Mouse (Mus musculus): ENCODE data around the gene 5730409E04Rik. TPM values are rescaled to one million over a fixed set of nuclear protein-coding genes. Genes with fewer than 3 reads are reported as not detected.
A peak's percentile ranks its signal among the peaks of the same experiment; 100 is the strongest.

Gene 5730409E04Rik
- polyA plus RNA-seq, 1 experiment from 2014 or later, result 0.71 TPM

GRCm38 (mm10) chr4:126599971-126600754 is 9.5 kb upstream of the 5730409E04Rik start:
- H3K4me1 ChIP-seq (replicated peaks; ENCODE audit: control insufficient read depth, insufficient read depth, low read length), result no peaks in the 10 kb centered on the region
- WGBS, result 35% methylated on average over 8 of the region's 8 CpGs
- ATAC-seq (replicated peaks; ENCODE audit: low FRiP score) (no peak), DNase-seq (ENCODE audit: low spot score) (peak; percentile 42)
- H3K4me3 ChIP-seq (ENCODE audit: low read depth, low read length), result no peak overlapping the region
- no peaks in the 10 kb centered on the region for H3K36me3 ChIP-seq (ENCODE audit: control insufficient read depth, insufficient read depth, low read length)
- no peak overlapping the region for H3K27ac ChIP-seq (ENCODE audit: low read depth, low read length)
- H3K9ac ChIP-seq (ENCODE audit: low read depth, low read length), result no peak overlapping the region
- H3K27me3 ChIP-seq (replicated peaks; ENCODE audit: control insufficient read depth, insufficient read depth, low read length), result 0 out of 2 replicates have a peak, but pooled peaks cover 3% of the 10 kb centered on the region
- no peak overlapping the region for H3K4me2 ChIP-seq
- no peaks in the 10 kb centered on the region for H3K9me3 ChIP-seq (ENCODE audit: control insufficient read depth, low read length)

- Histone ChIP-seq H3K4me1 (replicated peaks; ENCODE audit: control insufficient read depth, insufficient read depth, low read length) (no peaks in the 10 kb centered on the region), H3K4me3 (ENCODE audit: low read depth, low read length) (no peak overlapping the region), H3K36me3 (ENCODE audit: control insufficient read depth, insufficient read depth, low read length) (no peaks in the 10 kb centered on the region), H3K9ac (ENCODE audit: low read depth, low read length) (no peak overlapping the region), H3K27me3 (replicated peaks; ENCODE audit: control insufficient read depth, insufficient read depth, low read length) (0 out of 2 replicates have a peak, but pooled peaks cover 3% of the 10 kb centered on the region), H3K9me3 (ENCODE audit: control insufficient read depth, low read length) (no peaks in the 10 kb centered on the region), H3K4me2 (peak overlapping the region; percentile 38), H3K27ac (ENCODE audit: low read depth, low read length) (no peak overlapping the region)
- ATAC-seq (replicated peaks; ENCODE audit: low FRiP score), result no peak
- no peak for DNase-seq (ENCODE audit: low spot score)
- 32% methylated on average over 18 of the region's 22 CpGs for WGBS
Observed at GRCm38 (mm10) chr4:126601597-126602444, 7.8 kb upstream of the 5730409E04Rik start.

- Histone ChIP-seq H3K27ac (ENCODE audit: low read depth, low read length) (no peak overlapping the region), H3K4me2 (no peak overlapping the region; the same call in 1 of the 2 replicates), H3K9ac (ENCODE audit: low read depth, low read length) (no peak overlapping the region), H3K9me3 (ENCODE audit: control insufficient read depth, low read length) (no peaks in the 10 kb centered on the region), H3K27me3 (replicated peaks; ENCODE audit: control insufficient read depth, insufficient read depth, low read length) (0 out of 2 replicates have a peak, but pooled peaks cover 3% of the 10 kb centered on the region), H3K4me1 (replicated peaks; ENCODE audit: control insufficient read depth, insufficient read depth, low read length) (no peaks in the 10 kb centered on the region), H3K36me3 (ENCODE audit: control insufficient read depth, insufficient read depth, low read length) (no peaks in the 10 kb centered on the region), H3K4me3 (ENCODE audit: low read depth, low read length) (no peak overlapping the region)
- no peak for DNase-seq (ENCODE audit: low spot score)
- 16% methylated on average over 6 of the region's 6 CpGs for WGBS
- no peak for ATAC-seq (replicated peaks; ENCODE audit: low FRiP score)
Observed at GRCm38 (mm10) chr4:126602445-126602762, 7.2 kb upstream of the 5730409E04Rik start.

- 76% methylated on average over 2 of the region's 2 CpGs for WGBS
- ATAC-seq (replicated peaks; ENCODE audit: low FRiP score), result no peak
- H3K27me3 ChIP-seq (replicated peaks; ENCODE audit: control insufficient read depth, insufficient read depth, low read length), result 0 out of 2 replicates have a peak, but pooled peaks cover 3% of the 10 kb centered on the region
Observed at GRCm38 (mm10) chr4:126604141-126604540, 5.5 kb upstream of the 5730409E04Rik start.

GRCm38 (mm10) chr4:126605751-126606150 is 3.9 kb upstream of the 5730409E04Rik start:
- no peak for ATAC-seq (replicated peaks; ENCODE audit: low FRiP score)
- H3K27me3 ChIP-seq (replicated peaks; ENCODE audit: control insufficient read depth, insufficient read depth, low read length), result peaks cover 3% of the 10 kb centered on the region; the same call in 1 of the 2 replicates
- no peak overlapping the region for H3K4me2 ChIP-seq
- H3K9me3 ChIP-seq (ENCODE audit: control insufficient read depth, low read length), result no peaks in the 10 kb centered on the region
- H3K4me1 ChIP-seq (replicated peaks; ENCODE audit: control insufficient read depth, insufficient read depth, low read length), result no peaks in the 10 kb centered on the region; the same call in 1 of the 2 replicates
- no peaks in the 10 kb centered on the region for H3K36me3 ChIP-seq (ENCODE audit: control insufficient read depth, insufficient read depth, low read length)
- 82% methylated on average over 4 of the region's 4 CpGs for WGBS
- H3K27ac ChIP-seq (ENCODE audit: low read depth, low read length), result no peak overlapping the region
- H3K9ac ChIP-seq (ENCODE audit: low read depth, low read length), result no peak overlapping the region
- no peak overlapping the region for H3K4me3 ChIP-seq (ENCODE audit: low read depth, low read length)
- no peak for DNase-seq (ENCODE audit: low spot score)

More at GRCm38 (mm10) chr4:126604141-126604540, 5.5 kb upstream of the 5730409E04Rik start:
- no peaks in the 10 kb centered on the region for H3K9me3 ChIP-seq (ENCODE audit: control insufficient read depth, low read length)
- DNase-seq (ENCODE audit: low spot score), result no peak
- no peaks in the 10 kb centered on the region for H3K36me3 ChIP-seq (ENCODE audit: control insufficient read depth, insufficient read depth, low read length)
- H3K27ac ChIP-seq (ENCODE audit: low read depth, low read length), result no peak overlapping the region
- H3K4me2 ChIP-seq, result no peak overlapping the region
- no peak overlapping the region for H3K9ac ChIP-seq (ENCODE audit: low read depth, low read length)
- H3K4me1 ChIP-seq (replicated peaks; ENCODE audit: control insufficient read depth, insufficient read depth, low read length), result no peaks in the 10 kb centered on the region
- H3K4me3 ChIP-seq (ENCODE audit: low read depth, low read length), result no peak overlapping the region

GRCm38 (mm10) chr4:126611991-126612390 is 2.4 kb downstream of the 5730409E04Rik start:
- WGBS, result 90% methylated on average over 17 of the region's 17 CpGs
- H3K27me3 ChIP-seq (replicated peaks; ENCODE audit: control insufficient read depth, insufficient read depth, low read length), result no peaks in the 10 kb centered on the region; the same call in 1 of the 2 replicates
- no peaks in the 10 kb centered on the region; the same call in 1 of the 2 replicates for H3K4me1 ChIP-seq (replicated peaks; ENCODE audit: control insufficient read depth, insufficient read depth, low read length)
- H3K4me3 ChIP-seq (ENCODE audit: low read depth, low read length), result no peak overlapping the region
- no peak overlapping the region for H3K4me2 ChIP-seq
- DNase-seq (ENCODE audit: low spot score) (no peak), ATAC-seq (replicated peaks; ENCODE audit: low FRiP score) (no peak)
- no peak overlapping the region for H3K27ac ChIP-seq (ENCODE audit: low read depth, low read length)
- H3K9me3 ChIP-seq (ENCODE audit: control insufficient read depth, low read length), result no peaks in the 10 kb centered on the region
- H3K9ac ChIP-seq (ENCODE audit: low read depth, low read length), result no peak overlapping the region
- no peaks in the 10 kb centered on the region for H3K36me3 ChIP-seq (ENCODE audit: control insufficient read depth, insufficient read depth, low read length)

- Histone ChIP-seq H3K4me2 (no peak overlapping the region), H3K9me3 (ENCODE audit: control insufficient read depth, low read length) (no peaks in the 10 kb centered on the region), H3K9ac (ENCODE audit: low read depth, low read length) (no peak overlapping the region), H3K27ac (ENCODE audit: low read depth, low read length) (no peak overlapping the region), H3K36me3 (ENCODE audit: control insufficient read depth, insufficient read depth, low read length) (no peaks in the 10 kb centered on the region), H3K27me3 (replicated peaks; ENCODE audit: control insufficient read depth, insufficient read depth, low read length) (peaks cover 27% of the 10 kb centered on the region), H3K4me3 (ENCODE audit: low read depth, low read length) (no peak overlapping the region), H3K4me1 (replicated peaks; ENCODE audit: control insufficient read depth, insufficient read depth, low read length) (no peaks in the 10 kb centered on the region)
- ATAC-seq (replicated peaks; ENCODE audit: low FRiP score), result no peak
- DNase-seq (ENCODE audit: low spot score), result no peak
- WGBS, result 66% methylated on average over 4 of the region's 4 CpGs
Observed at GRCm38 (mm10) chr4:126616312-126616711, 6.7 kb downstream of the 5730409E04Rik start.

GRCm38 (mm10) chr4:126619691-126620330 is 10.2 kb downstream of the 5730409E04Rik start:
- Histone ChIP-seq H3K4me3 (ENCODE audit: low read depth, low read length) (peak overlapping the region; percentile 10), H3K9ac (ENCODE audit: low read depth, low read length) (peak overlapping the region; percentile 4; the same call in 1 of the 2 replicates), H3K4me1 (replicated peaks; ENCODE audit: control insufficient read depth, insufficient read depth, low read length) (no peaks in the 10 kb centered on the region), H3K36me3 (ENCODE audit: control insufficient read depth, insufficient read depth, low read length) (no peaks in the 10 kb centered on the region), H3K4me2 (peak overlapping the region; percentile 56), H3K9me3 (ENCODE audit: control insufficient read depth, low read length) (no peaks in the 10 kb centered on the region), H3K27me3 (replicated peaks; ENCODE audit: control insufficient read depth, insufficient read depth, low read length) (peaks cover 30% of the 10 kb centered on the region), H3K27ac (ENCODE audit: low read depth, low read length) (no peak overlapping the region)
- no peak for DNase-seq (ENCODE audit: low spot score)
- no peak for ATAC-seq (replicated peaks; ENCODE audit: low FRiP score)
- WGBS, result 8% methylated on average over 33 of the region's 33 CpGs
